Mouse (Mus musculus): ENCODE results near the gene Gigyf2.

DNA sequence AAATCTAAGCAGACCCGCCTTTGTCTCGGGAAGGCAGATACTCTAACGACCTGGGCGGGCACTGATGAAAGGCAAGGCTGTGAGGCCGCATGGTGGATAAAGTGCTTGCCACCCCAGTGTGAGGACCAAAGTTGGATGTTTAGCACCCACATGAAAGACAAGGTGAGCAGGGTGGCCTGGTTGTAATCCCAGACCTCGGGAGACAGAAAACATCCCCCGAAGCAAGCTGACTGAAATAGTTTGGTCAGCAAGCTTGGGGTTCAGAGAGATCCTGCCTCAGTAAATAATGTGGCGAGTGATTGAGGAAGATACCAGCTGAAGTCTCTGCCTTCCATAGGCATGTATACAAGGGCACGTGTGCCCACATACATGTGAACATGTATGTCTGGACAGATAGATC lies 140.7 kb downstream of the Gigyf2 start:
- TF ChIP-seq RAD21 (IDR thresholded peaks at IDR 0.05; ENCODE audit: low read depth, low read length) (no peak), NELFE (IDR thresholded peaks at IDR 0.05; ENCODE audit: low read depth, low read length) (no peak), MYC (IDR thresholded peaks at IDR 0.05; ENCODE audit: low read depth, low read length) (no peak), ZKSCAN1 (IDR thresholded peaks at IDR 0.05; ENCODE audit: low read depth, low read length) (no peak), CTCF (IDR thresholded peaks at IDR 0.05 in 2 of 3, conservative IDR thresholded peaks at IDR 0.05 in 1 of 3; ENCODE audit: control insufficient read depth in 1 of 3, insufficient read depth in 1 of 3, low read depth in 2 of 3, low read length in 3 of 3, poor library complexity in 1 of 3, severe bottlenecking in 1 of 3) (no peak), TCF12 (IDR thresholded peaks at IDR 0.05; ENCODE audit: low read depth, low read length) (no peak), ZC3H11A (IDR thresholded peaks at IDR 0.05; ENCODE audit: low read depth, low read length) (no peak), MAFK (IDR thresholded peaks at IDR 0.05; ENCODE audit: borderline replicate concordance, low read depth, low read length) (no peak), EP300 (IDR thresholded peaks at IDR 0.05; ENCODE audit: low read depth in 1 of 2, low read length in 2 of 2) (no peak), MAX (IDR thresholded peaks at IDR 0.05; ENCODE audit: low read length) (no peak), POLR2A (IDR thresholded peaks at IDR 0.05; ENCODE audit: control insufficient read depth in 1 of 2, insufficient read depth in 1 of 2, low read depth in 1 of 2, low read length in 2 of 2, poor library complexity in 1 of 2) (no peak)

All from MEL (cell line).